Mouse (Mus musculus) midbrain, embryonic 14.5 days (tissue): ENCODE measurements around the gene Sept3. TPM values are rescaled to one million over a fixed set of nuclear protein-coding genes. Genes with fewer than 3 reads are reported as not detected.

ENCODE experiments used
- ATAC-seq: fragments of 200-750 bp; cut with Nextera tagmentation; 2 replicates; pipeline ENCODE4 v1.8.0; 2017; ENCODE audit warnings: moderate number of reproducible peaks, moderate library complexity; ENCODE audit not compliant: low FRiP score, low TSS enrichment
- DNase-seq: peaks from one replicate; pipeline ENCODE4 v3.0.0-alpha.2; 2015
- H3K27ac ChIP-seq: fragments of 300-500 bp; sonication (generic); replicated peaks from 2 replicates; pipeline ENCODE4 v1.5.1; 2014; ENCODE audit warnings: mild to moderate bottlenecking, low read depth, low read length, moderate library complexity
- H3K27me3 ChIP-seq: fragments of 300-500 bp; sonication (generic); 2 replicates; pipeline ENCODE4 v1.6.1; 2014; ENCODE audit warnings: low read length, control low read depth, mixed read lengths; ENCODE audit not compliant: control insufficient read depth, insufficient read depth
- H3K36me3 ChIP-seq: fragments of 300-500 bp; sonication (generic); 2 replicates; pipeline ENCODE4 v1.6.1; 2014; ENCODE audit warnings: low read length, control low read depth; ENCODE audit not compliant: control insufficient read depth, insufficient read depth
- H3K4me1 ChIP-seq: fragments of 300-500 bp; sonication (generic); 2 replicates; pipeline ENCODE4 v1.6.1; 2014; ENCODE audit warnings: mild to moderate bottlenecking, antibody characterized with exemption, low read length, control low read depth; ENCODE audit not compliant: control insufficient read depth, insufficient read depth
- H3K4me2 ChIP-seq: fragments of 300-500 bp; sonication (generic); 2 replicates; pipeline ENCODE4 v1.6.1; 2014; ENCODE audit warnings: mild to moderate bottlenecking, low read length, moderate library complexity
- H3K4me3 ChIP-seq: fragments of 300-500 bp; sonication (generic); replicated peaks from 2 replicates; pipeline ENCODE4 v1.5.1; 2014; ENCODE audit warnings: low read depth, low read length
- H3K9ac ChIP-seq: fragments of 300-500 bp; sonication (generic); replicated peaks from 2 replicates; pipeline ENCODE4 v1.6.1; 2014; ENCODE audit warnings: mild to moderate bottlenecking, low read length, moderate library complexity
- H3K9me3 ChIP-seq: fragments of 300-500 bp; sonication (generic); 2 replicates; pipeline ENCODE4 v1.6.1; 2016; ENCODE audit warnings: low read length, control low read depth, mixed read lengths; ENCODE audit not compliant: control insufficient read depth
- WGBS: fragments of 180-500 bp; shearing (Covaris S2); extraction: QIAGEN DNeasy Blood & Tissue Kit; methylation state at CpG from one replicate; pipeline ENCODE4 v1.1.7; 2014; 5-methylcytosine and 5-hydroxymethylcytosine counted together
- polyA plus RNA-seq: library from polyadenylated mRNA; unstranded; fragments of >200 nt; fragmentation: Nextera tagmentation; extraction: Ambion mirVana; gene quantifications from 2 replicates; pipeline ENCODE4 v1.2.1, GENCODE M21; 2014

Gene Sept3
- polyA plus RNA-seq, 1 experiment from 2014 or later: 403 TPM

- Histone ChIP-seq H3K4me1 (peaks cover 24% of the 10 kb centered on the region), H3K36me3 (peaks cover 43% of the 10 kb centered on the region), H3K9me3 (no peaks in the 10 kb centered on the region), H3K27me3 (0 out of 2 replicates have a peak, but pooled peaks cover 8% of the 10 kb centered on the region), H3K9ac (peak overlapping the region; percentile 6; the same call in 1 of the 2 replicates), H3K4me2 (peak overlapping the region; percentile 96), H3K4me3 (peak overlapping the region; percentile 86), H3K27ac (no peak overlapping the region)
- DNase-seq (no peak), ATAC-seq (no peak)
- 84% methylated on average over 5 of the region's 5 CpGs for WGBS
These were observed 2.9 kb downstream of the Sept3 start for GRCm38 (mm10) chr15:82277591-82277990.

GRCm38 (mm10) chr15:82280638-82281037 lies 5.9 kb downstream of the Sept3 start:
- H3K36me3 ChIP-seq: peaks cover 73% of the 10 kb centered on the region

GRCm38 (mm10) chr15:82286157-82286556 lies 11.5 kb downstream of the Sept3 start:
- WGBS: 74% methylated on average over 12 of the region's 12 CpGs
- no peak overlapping the region for H3K4me2 ChIP-seq
- DNase-seq (no peak), ATAC-seq (no peak)
- H3K36me3 ChIP-seq: peaks cover 96% of the 10 kb centered on the region
- H3K9ac ChIP-seq: no peak overlapping the region
- no peak overlapping the region for H3K27ac ChIP-seq
- H3K9me3 ChIP-seq: no peaks in the 10 kb centered on the region
- no peaks in the 10 kb centered on the region for H3K27me3 ChIP-seq
- no peak overlapping the region for H3K4me3 ChIP-seq
- H3K4me1 ChIP-seq: no peaks in the 10 kb centered on the region

More at GRCm38 (mm10) chr15:82280638-82281037, 5.9 kb downstream of the Sept3 start:
- Histone ChIP-seq H3K4me1 (peaks cover 24% of the 10 kb centered on the region), H3K9me3 (no peaks in the 10 kb centered on the region), H3K4me3 (no peak overlapping the region), H3K27me3 (no peaks in the 10 kb centered on the region), H3K9ac (no peak overlapping the region), H3K4me2 (no peak overlapping the region), H3K27ac (no peak overlapping the region)
- ATAC-seq: no peak
- WGBS: 90% methylated on average over 4 of the region's 4 CpGs
- DNase-seq: no peak

GRCm38 (mm10) chr15:82290252-82290651 lies 15.6 kb downstream of the Sept3 start:
- Histone ChIP-seq H3K9me3 (no peaks in the 10 kb centered on the region), H3K27ac (no peak overlapping the region), H3K4me2 (no peak overlapping the region), H3K4me3 (no peak overlapping the region), H3K9ac (no peak overlapping the region), H3K36me3 (peaks cover 71% of the 10 kb centered on the region), H3K4me1 (peaks cover 11% of the 10 kb centered on the region; the same call in 1 of the 2 replicates), H3K27me3 (no peaks in the 10 kb centered on the region)
- 80% methylated on average over 7 of the region's 7 CpGs for WGBS
- no peak for ATAC-seq
- DNase-seq: no peak

- 12% methylated on average over 5 of the region's 5 CpGs for WGBS
- peaks cover 45% of the 10 kb centered on the region for H3K36me3 ChIP-seq
- H3K9ac ChIP-seq: no peak overlapping the region
- no peaks in the 10 kb centered on the region for H3K27me3 ChIP-seq
- no peak overlapping the region for H3K4me3 ChIP-seq
- no peak for DNase-seq
- 0 out of 2 replicates have a peak, but pooled peaks have one; percentile 21 for ATAC-seq
- H3K4me1 ChIP-seq: peaks cover 11% of the 10 kb centered on the region; the same call in 1 of the 2 replicates
- no peaks in the 10 kb centered on the region for H3K9me3 ChIP-seq
- peak overlapping the region; percentile 18; the same call in 1 of the 2 replicates for H3K4me2 ChIP-seq
- H3K27ac ChIP-seq: peak overlapping the region; percentile 47
These were observed 18.2 kb downstream of the Sept3 start for GRCm38 (mm10) chr15:82292851-82293250.

GRCm38 (mm10) chr15:82293271-82293711 lies 18.6 kb downstream of the Sept3 start:
- Histone ChIP-seq H3K9ac (no peak overlapping the region), H3K4me2 (peak overlapping the region; percentile 18; the same call in 1 of the 2 replicates)

GRCm38 (mm10) chr15:82294059-82294458 lies 19.4 kb downstream of the Sept3 start:
- H3K27me3 ChIP-seq: no peaks in the 10 kb centered on the region
- H3K9me3 ChIP-seq: no peaks in the 10 kb centered on the region
- peaks cover 11% of the 10 kb centered on the region; the same call in 1 of the 2 replicates for H3K4me1 ChIP-seq
- ATAC-seq: no peak
- 0 out of 2 replicates have a peak overlapping the region, but pooled peaks have one; percentile 47 for H3K27ac ChIP-seq
- DNase-seq: peak; percentile 78
- H3K4me2 ChIP-seq: no peak overlapping the region
- 38% methylated on average over 8 of the region's 8 CpGs for WGBS
- peaks cover 33% of the 10 kb centered on the region for H3K36me3 ChIP-seq
- H3K9ac ChIP-seq: no peak overlapping the region
- no peak overlapping the region for H3K4me3 ChIP-seq

More at GRCm38 (mm10) chr15:82293271-82293711, 18.6 kb downstream of the Sept3 start:
- Histone ChIP-seq H3K9me3 (no peaks in the 10 kb centered on the region), H3K36me3 (peaks cover 40% of the 10 kb centered on the region), H3K4me1 (peaks cover 11% of the 10 kb centered on the region; the same call in 1 of the 2 replicates), H3K27me3 (no peaks in the 10 kb centered on the region), H3K4me3 (no peak overlapping the region), H3K27ac (peak overlapping the region; percentile 47)
- ATAC-seq (peak; percentile 57), DNase-seq (peak; percentile 71)
- WGBS: 5% methylated on average over 7 of the region's 7 CpGs

- WGBS: 64% methylated on average over 39 of the region's 39 CpGs
These were observed 24.3 kb downstream of the Sept3 start, which contains the start of gene Wbp2nl for GRCm38 (mm10) chr15:82298764-82299561. Wbp2nl (plus strand) TSS chr15:82298954.

More at GRCm38 (mm10) chr15:82298764-82299561, 24.3 kb downstream of the Sept3 start, which contains the start of gene Wbp2nl:
- Histone ChIP-seq H3K9ac (no peak within 1 kb of the TSS), H3K4me2 (no peak within 1 kb of the TSS), H3K4me1 (no peaks in the 10 kb centered on the region), H3K27me3 (no peaks in the 10 kb centered on the region), H3K4me3 (no peak within 1 kb of the TSS), H3K9me3 (no peaks in the 10 kb centered on the region), H3K36me3 (no peaks in the 10 kb centered on the region), H3K27ac (no peak within 1 kb of the TSS)
- no peak for ATAC-seq
- DNase-seq: no peak
